Mouse (Mus musculus) liver, adult 2 months (tissue): ENCODE results near the gene Nvl. TPM values are rescaled to one million over a fixed set of nuclear protein-coding genes. Genes with fewer than 3 reads are reported as not detected.
A peak's percentile ranks its signal among the peaks of the same experiment; 100 is the strongest.

ENCODE experiments used
- DNase-seq: peaks from one replicate; pipeline ENCODE4 v3.0.0-alpha.2; 2011; ENCODE audit warnings: low read depth, low spot score; ENCODE audit errors: extremely low read depth
- H3K27ac ChIP-seq: fragments of 200-500 bp; replicated peaks from 2 replicates; pipeline ENCODE4 v1.5.1; 2012; ENCODE audit warnings: low read depth, mild to moderate bottlenecking, control low read depth, inconsistent platforms, low read length; ENCODE audit not compliant: insufficient read depth
- H3K27me3 ChIP-seq: fragments of 200-500 bp; 2 replicates; pipeline ENCODE4 v1.6.1; 2012; ENCODE audit warnings: mild to moderate bottlenecking, moderate library complexity, low read length, inconsistent platforms; ENCODE audit not compliant: control insufficient read depth, insufficient read depth
- H3K36me3 ChIP-seq: fragments of 200-500 bp; 2 replicates; pipeline ENCODE4 v1.6.1; 2012; ENCODE audit warnings: low read length, inconsistent platforms; ENCODE audit not compliant: control insufficient read depth, insufficient read depth
- H3K4me1 ChIP-seq: fragments of 200-500 bp; 2 replicates; pipeline ENCODE4 v1.6.1; 2011; ENCODE audit warnings: low read length; ENCODE audit not compliant: control insufficient read depth, insufficient read depth
- H3K4me3 ChIP-seq: fragments of 200-500 bp; 2 replicates; pipeline ENCODE4 v1.5.1; 2011; ENCODE audit warnings: low read depth, mild to moderate bottlenecking, control low read depth, low read length, moderate library complexity; ENCODE audit not compliant: insufficient read depth
- H3K79me2 ChIP-seq: fragments of 200-500 bp; 2 replicates; pipeline ENCODE4 v1.6.1; 2012; ENCODE audit warnings: inconsistent platforms, mild to moderate bottlenecking, low read length, moderate library complexity; ENCODE audit not compliant: control insufficient read depth, insufficient read depth
- H3K9ac ChIP-seq: fragments of 200-500 bp; 2 replicates; pipeline ENCODE4 v1.6.1; 2012; ENCODE audit warnings: low read depth, mild to moderate bottlenecking, control low read depth, inconsistent platforms, low read length
- CTCF ChIP-seq: fragments of 200-500 bp; IDR thresholded peaks from 2 replicates; pipeline ENCODE4 v1.5.1; 2011; ENCODE audit warnings: low read depth, low read length, control low read depth
- POLR2A ChIP-seq: fragments of 200-500 bp; IDR thresholded peaks from 2 replicates; pipeline ENCODE4 v1.6.1; 2011; ENCODE audit warnings: low read length, control low read depth; ENCODE audit not compliant: insufficient read depth; ENCODE audit errors: extremely low read depth
- WGBS: fragments of 180-500 bp; shearing (Covaris S2); methylation state at CpG from one replicate; pipeline ENCODE4 v1.1.7; 2018; 5-methylcytosine and 5-hydroxymethylcytosine counted together
- polyA plus RNA-seq: library from polyadenylated mRNA; depleted of rRNA; stranded (reverse); fragments of >200 nt; gene quantifications from 2 replicates; pipeline ENCODE4 v1.2.3, GENCODE M21; 2012
- total RNA-seq: library from RNA; depleted of rRNA; stranded (reverse); fragments of >200 nt; gene quantifications from 2 replicates; pipeline ENCODE4 v1.2.3, GENCODE M21; 2014

Nvl gene
- total and polyA plus RNA-seq, 2 experiments, result 5.0 to 5.3 TPM

DNA sequence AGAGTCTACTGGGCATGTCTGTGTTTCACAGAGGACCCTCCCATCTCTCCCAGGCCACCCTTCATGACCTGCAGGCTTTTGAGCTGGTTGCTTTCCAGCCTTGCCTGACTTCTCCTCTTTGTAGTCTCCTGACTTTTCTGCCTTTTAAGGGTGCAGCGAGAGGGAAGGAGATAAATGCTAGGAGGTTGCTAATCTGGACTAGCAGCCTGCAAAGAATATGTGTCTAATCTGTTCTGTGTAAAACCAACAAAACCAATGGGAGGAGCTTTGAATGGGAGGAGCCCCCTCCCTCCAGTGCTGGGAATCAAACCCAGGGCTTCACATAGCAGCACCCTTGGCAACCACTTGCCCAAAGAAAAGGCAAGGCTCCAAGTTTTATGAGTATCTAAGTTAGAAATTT lies 75.7 kb downstream of the Nvl start:
- DNase-seq, result no peak
- no peak overlapping the region for H3K9ac ChIP-seq
- no peak overlapping the region; the same call in 1 of the 2 replicates for H3K27ac ChIP-seq
- no peaks in the 10 kb centered on the region for H3K79me2 ChIP-seq
- WGBS, result 67% methylated on average over 1 of the region's 1 CpGs
- H3K4me1 ChIP-seq, result no peaks in the 10 kb centered on the region
- H3K4me3 ChIP-seq, result no peak overlapping the region
- H3K36me3 ChIP-seq, result no peaks in the 10 kb centered on the region
- H3K27me3 ChIP-seq, result no peaks in the 10 kb centered on the region
- TF ChIP-seq CTCF, result no peak
- no peak for TF ChIP-seq POLR2A

- no peaks in the 10 kb centered on the region for H3K4me1 ChIP-seq
- no peaks in the 10 kb centered on the region for H3K36me3 ChIP-seq
- 44% methylated on average over 6 of the region's 6 CpGs for WGBS
- H3K79me2 ChIP-seq, result no peaks in the 10 kb centered on the region
- H3K4me3 ChIP-seq, result no peak overlapping the region
- no peak overlapping the region for H3K27ac ChIP-seq
- no peaks in the 10 kb centered on the region for H3K27me3 ChIP-seq
- TF ChIP-seq POLR2A (no peak), CTCF (no peak)
- H3K9ac ChIP-seq, result no peak overlapping the region
- peak; percentile 88 for DNase-seq
These were observed 79.4 kb downstream of the Nvl start for GRCm38 (mm10) chr1:181064648-181065047.

DNA sequence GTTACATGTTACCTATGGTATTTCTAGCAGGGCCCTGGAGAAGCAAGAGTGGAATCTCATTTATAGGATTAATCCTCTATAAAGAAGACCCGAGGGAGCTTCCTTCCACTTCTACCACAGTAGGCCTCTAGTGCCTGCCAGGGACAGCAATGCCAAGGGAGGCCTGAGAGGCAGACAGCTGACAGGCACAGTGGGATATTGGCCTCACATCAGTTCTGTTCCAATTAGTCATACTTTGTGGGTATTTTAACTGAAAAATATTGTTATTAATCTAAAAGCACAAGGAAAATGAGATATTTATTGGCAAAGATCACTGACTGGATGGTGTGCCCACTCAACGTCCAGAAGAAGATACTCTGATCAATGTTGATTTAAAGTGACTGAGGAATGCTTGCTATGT lies 80.0 kb downstream of the Nvl start:
- no peak for DNase-seq
- TF ChIP-seq POLR2A, result no peak
- no peak for TF ChIP-seq CTCF
- Histone ChIP-seq H3K9ac (no peak overlapping the region), H3K4me1 (no peaks in the 10 kb centered on the region), H3K36me3 (no peaks in the 10 kb centered on the region), H3K27ac (no peak overlapping the region), H3K79me2 (no peaks in the 10 kb centered on the region), H3K4me3 (no peak overlapping the region), H3K27me3 (no peaks in the 10 kb centered on the region)
- 72% methylated on average over 2 of the region's 2 CpGs for WGBS

DNA sequence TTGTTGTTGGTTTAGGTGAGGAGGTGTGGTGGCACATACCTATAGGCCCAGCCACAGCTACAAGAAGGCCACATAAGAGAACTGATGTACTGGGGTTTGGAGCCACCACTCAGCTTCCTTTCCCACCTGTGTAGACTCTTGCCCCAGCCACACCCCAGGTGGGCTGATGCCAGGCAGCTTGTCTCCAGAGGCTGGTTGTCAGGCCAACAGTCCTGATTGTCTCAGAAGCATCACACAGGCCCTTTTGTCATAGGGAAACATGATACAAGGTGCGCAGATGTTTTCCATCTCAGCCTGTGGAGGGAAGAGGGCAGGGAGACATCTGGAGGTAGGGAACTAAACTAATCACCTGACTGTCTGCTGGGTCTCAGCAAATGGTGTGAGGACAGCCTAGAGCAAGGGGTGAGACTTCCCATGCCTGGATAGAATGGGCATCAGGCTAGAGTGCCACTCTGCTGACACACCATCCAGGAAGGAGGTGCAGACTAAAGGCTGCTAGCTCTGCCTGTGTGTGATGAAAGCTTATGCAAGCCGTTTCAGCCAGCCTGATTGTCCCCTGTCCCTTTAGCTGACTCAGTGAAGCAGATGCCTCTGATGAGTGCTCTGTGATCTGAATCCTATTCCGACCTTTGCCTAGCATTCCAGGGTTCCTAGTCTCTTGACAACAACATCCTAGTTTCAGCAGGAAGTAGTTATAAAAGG lies 82.1 kb downstream of the Nvl start:
- Histone ChIP-seq H3K27ac (no peak overlapping the region), H3K4me1 (no peaks in the 10 kb centered on the region), H3K36me3 (no peaks in the 10 kb centered on the region), H3K27me3 (no peaks in the 10 kb centered on the region), H3K9ac (no peak overlapping the region), H3K4me3 (no peak overlapping the region), H3K79me2 (no peaks in the 10 kb centered on the region)
- DNase-seq, result no peak
- TF ChIP-seq POLR2A, result no peak
- TF ChIP-seq CTCF, result no peak
- 59% methylated on average over 3 of the region's 3 CpGs for WGBS

- no peaks in the 10 kb centered on the region for H3K79me2 ChIP-seq
- H3K4me3 ChIP-seq, result no peak overlapping the region
- no peaks in the 10 kb centered on the region for H3K4me1 ChIP-seq
- no peak overlapping the region for H3K9ac ChIP-seq
- H3K27me3 ChIP-seq, result no peaks in the 10 kb centered on the region
- no peak overlapping the region for H3K27ac ChIP-seq
- no peaks in the 10 kb centered on the region for H3K36me3 ChIP-seq
- DNase-seq, result no peak
- TF ChIP-seq CTCF, result no peak
- no peak for TF ChIP-seq POLR2A
- 69% methylated on average over 4 of the region's 4 CpGs for WGBS
These were observed 91.1 kb downstream of the Nvl start for GRCm38 (mm10) chr1:181052898-181053297.

DNA sequence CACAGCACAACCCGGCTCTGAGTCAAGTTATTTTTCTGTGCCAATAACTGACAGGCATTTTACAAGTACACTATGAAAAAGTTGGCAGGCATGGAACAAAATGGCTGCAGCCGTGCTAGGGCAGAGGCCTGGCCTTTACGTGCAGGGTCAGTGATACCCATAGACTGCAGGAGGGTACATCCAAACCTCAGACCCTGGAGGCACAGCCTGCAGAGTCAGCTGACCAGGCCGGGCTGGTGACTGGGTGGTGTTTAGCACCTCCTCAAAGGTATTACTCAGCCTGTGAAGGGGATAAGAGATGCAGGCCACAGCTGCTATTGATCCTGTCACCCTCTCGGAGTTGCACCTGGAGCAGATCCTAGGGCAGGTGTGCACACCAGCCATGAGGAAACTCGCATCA lies 93.1 kb downstream of the Nvl start, which contains the start of gene 9130409I23Rik:
Gene 9130409I23Rik (plus strand): TSS at position 301 of the 400 bp plus-strand sequence.
- peaks cover 7% of the 10 kb centered on the region for H3K4me1 ChIP-seq
- DNase-seq, result no peak
- no peaks in the 10 kb centered on the region for H3K79me2 ChIP-seq
- H3K4me3 ChIP-seq, result no peak within 1 kb of the TSS
- TF ChIP-seq CTCF (no peak), POLR2A (no peak)
- no peaks in the 10 kb centered on the region for H3K27me3 ChIP-seq
- 84% methylated on average over 6 of the region's 6 CpGs for WGBS
- no peaks in the 10 kb centered on the region for H3K36me3 ChIP-seq
- no peak within 1 kb of the TSS for H3K9ac ChIP-seq
- H3K27ac ChIP-seq, result no peak within 1 kb of the TSS
